Mouse (Mus musculus): ENCODE data around the gene Gpc6.

Gpc6 gene

GRCm38 (mm10) chr14:117611113-117611512, 686.0 kb downstream of the Gpc6 start:
- no peak for DNase-seq (ENCODE audit: low spot score)

DNA sequence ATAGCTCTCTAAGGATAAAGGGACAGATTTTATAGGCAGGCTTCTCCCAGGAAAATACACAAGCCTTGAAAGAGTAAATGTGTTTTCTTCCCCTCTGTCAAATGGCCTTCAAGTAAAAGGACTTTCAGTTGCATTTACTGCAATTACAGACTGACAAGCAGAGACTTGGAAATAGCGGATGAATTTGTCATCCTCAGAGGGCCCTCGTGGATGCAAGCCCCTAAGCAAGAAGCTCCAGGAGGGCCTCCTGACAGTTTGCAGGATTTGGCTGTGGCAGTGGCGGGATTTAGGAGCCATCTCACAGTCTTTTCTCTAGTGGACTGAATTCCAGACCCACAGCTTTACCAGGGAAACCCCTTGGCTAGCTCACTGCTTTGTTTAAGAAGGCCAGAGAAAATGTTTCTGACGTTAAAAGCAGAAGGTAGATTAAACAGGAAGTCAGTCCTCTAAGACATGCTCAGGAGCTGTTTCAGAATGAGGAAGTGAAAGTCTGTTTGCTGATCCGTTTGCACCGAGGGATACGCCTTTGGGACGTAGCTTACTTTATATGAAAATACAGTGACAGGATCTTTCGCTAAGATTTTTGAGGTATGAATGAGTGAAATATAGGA, 700.1 kb downstream of the Gpc6 start:
- no peak for DNase-seq (ENCODE audit: low spot score)

DNA sequence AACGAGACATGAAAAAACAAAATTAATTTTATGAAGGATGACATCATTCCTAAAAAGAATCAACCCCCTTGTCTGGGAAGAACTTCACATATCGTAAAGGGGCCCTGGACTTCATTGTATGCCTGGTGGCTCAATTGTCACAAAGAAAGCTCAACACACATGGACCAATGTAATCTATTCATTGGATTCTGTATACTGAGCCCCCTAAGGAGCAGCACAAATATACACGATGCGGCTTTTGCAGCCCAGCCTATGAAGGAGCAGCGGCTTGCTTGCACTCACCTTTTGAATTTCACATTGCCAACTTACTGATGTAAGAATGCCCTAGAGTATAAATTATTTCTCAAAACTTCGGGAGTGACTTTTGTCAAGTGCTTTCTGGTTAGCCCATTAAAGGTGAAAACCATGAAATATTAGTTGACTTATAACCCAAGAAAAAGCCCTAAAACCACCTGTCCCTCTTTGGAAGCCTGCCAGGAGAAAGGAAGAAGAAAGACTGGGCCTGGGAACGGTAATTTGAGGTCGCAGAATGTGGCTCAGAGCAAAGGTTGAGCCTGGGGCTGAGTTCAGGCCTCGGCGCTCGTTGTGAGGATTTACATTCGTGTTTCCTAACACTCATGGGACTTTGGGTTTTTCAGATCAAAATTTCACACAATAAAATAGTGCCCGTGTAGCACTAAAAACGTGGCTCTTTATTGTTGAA, 709.3 kb downstream of the Gpc6 start:
- DNase-seq (ENCODE audit: low spot score), result no peak

GRCm38 (mm10) chr14:117641853-117642252, 716.7 kb downstream of the Gpc6 start:
- DNase-seq (ENCODE audit: low spot score), result no peak

DNA sequence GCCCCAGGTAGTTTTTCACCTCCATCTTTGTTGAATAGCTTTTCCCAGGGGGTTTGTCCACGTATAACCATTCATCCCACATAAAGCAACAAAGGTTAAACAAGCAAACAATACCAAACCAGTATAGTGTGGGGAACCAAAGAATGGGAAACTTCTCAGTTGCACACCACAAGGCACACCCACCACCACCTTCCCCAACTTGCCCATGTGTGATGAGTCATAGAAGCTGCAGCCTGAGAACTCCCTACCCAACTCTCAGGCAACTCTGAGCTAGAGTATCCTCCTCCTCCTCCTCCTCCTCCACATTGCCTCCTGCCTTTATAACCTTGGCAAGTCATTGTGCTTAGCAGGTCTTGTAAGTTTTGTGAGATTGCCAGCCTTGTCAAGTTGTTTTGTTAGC, 718.0 kb downstream of the Gpc6 start:
- DNase-seq (ENCODE audit: low spot score), result no peak

DNA sequence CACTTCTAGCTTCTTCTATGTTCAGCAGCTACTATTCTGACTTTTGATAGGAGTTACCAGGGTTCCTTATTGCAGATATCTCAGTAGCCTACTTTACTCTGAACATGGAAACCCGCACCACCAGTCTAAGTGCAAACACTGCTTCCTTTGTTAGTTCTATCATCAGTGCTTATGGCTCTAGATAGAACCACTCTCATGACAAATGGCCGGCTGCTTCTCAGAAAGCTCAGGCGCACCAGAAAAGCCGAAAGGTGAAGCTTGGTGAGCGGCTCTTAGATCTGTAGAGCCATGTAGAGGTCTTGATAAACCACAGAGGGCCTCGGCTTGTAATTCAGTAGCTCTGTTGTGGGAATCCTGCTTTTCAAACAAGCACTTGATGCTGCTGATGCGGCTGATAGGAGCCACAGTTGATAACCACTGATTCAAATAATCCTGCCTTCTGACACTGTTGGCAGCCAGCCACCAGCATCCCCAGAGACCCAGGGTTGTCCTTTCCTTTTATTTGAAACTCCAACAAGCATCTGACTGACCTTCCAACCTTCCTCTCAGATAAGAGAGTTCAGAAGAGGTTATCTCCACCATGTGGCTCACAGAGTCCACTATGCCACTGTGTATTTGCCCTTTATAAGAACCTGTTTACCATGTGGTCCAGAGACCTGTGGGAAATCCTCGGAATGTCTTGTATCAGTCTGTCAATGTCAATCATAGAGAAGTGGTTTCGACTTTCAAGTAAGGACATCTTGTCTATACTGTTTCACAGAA, 723.3 kb downstream of the Gpc6 start:
- DNase-seq (ENCODE audit: low spot score), result peak; percentile 65

DNA sequence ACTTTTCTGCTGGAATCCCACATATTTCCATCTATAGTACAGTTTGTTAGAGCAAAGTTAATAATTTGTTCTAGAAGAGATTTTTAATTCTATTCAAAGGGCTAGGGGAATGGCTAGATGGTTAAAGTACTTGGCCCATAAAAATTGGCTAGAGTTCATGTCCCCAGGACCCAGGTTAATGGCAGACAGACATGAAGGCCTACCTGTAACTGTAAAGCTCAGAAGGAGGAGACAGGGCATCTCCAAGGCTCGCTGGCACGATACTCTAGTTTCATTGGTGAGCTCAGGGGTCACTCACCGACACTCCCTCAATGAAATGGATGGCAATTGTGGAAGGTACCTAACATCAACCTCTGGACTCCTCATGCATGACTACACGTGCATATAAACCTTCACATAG, 725.0 kb downstream of the Gpc6 start:
- no peak for DNase-seq (ENCODE audit: low spot score)

- DNase-seq (ENCODE audit: low spot score), result no peak
Observed at GRCm38 (mm10) chr14:117651271-117651670, 726.2 kb downstream of the Gpc6 start.

- DNase-seq (ENCODE audit: low spot score), result no peak
Observed at GRCm38 (mm10) chr14:117651938-117652337, 726.8 kb downstream of the Gpc6 start.

- DNase-seq (ENCODE audit: low spot score), result no peak
Observed at GRCm38 (mm10) chr14:117655382-117655781, 730.3 kb downstream of the Gpc6 start.

DNA sequence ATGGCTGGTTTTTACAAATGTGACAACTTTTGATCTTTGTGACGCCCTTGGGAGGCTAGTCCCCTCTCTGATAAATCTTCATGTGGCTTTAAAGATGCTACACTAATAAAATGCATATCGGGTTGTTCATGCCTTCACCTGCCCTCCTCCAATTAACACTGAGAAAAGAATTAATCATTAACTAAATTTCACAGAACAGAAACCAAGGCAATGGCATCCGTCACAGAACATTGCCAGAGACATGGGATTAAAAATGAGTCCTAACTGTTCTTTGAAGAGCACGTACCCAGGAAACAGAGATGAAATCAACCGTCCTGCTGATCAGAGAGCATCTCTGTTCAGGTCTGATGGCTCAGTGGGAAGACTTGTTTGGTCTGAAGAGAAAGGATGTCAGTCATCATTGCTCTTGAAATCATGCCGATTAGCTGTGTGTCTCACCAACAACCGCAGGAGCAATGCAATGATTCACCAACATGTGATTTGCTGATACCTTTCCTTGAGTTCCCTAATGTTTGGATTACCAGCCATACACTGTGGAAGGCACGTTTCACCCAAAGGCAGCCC, 734.2 kb downstream of the Gpc6 start:
- DNase-seq (ENCODE audit: low spot score), result no peak

GRCm38 (mm10) chr14:117662261-117662660, 737.1 kb downstream of the Gpc6 start:
- no peak for DNase-seq (ENCODE audit: low spot score)

DNA sequence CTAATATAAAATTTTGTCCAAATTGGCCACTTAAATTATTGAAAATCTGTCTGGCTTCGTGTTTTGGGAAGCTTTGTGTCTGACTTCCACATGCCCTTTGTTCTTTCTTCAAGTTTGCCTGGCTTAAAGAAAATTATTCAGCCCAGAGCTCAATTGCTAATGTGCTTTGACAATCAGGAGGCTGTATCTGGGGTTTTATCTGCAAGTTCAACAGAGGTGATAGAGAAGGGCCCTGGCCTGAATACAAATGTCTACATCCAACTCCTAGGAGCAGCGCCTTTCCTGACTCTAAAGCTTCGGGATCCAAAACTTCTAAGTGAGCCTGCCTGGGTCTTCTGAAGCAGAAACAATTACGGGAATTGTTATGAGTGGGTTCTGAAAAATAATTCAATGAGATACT, 739.7 kb downstream of the Gpc6 start:
- no peak for DNase-seq (ENCODE audit: low spot score)

GRCm38 (mm10) chr14:117666126-117666525, 741.0 kb downstream of the Gpc6 start:
- DNase-seq (ENCODE audit: low spot score), result no peak

DNA sequence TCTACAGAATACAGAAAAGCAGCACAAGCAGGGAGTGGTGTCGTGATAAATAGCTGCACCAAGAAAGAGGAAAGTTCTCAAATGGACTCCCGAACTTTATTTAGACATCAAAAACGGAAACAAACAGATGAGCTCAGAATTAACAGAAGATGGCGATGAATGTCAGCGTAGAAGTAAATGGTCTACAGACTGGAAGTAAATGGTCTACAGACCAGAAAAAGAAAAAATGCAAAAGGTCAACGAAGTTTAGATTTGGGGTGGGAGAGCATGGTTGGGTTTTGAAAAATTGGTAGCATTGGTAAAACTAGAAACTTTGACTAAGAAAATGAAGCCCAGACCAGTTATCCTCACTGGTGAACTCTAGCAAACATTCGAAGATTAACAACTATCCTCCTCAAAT, 748.4 kb downstream of the Gpc6 start:
- DNase-seq (ENCODE audit: low spot score), result no peak

GRCm38 (mm10) chr14:117674482-117674881, 749.4 kb downstream of the Gpc6 start:
- peak; percentile 7 for DNase-seq (ENCODE audit: low spot score)

- no peak for DNase-seq (ENCODE audit: low spot score)
Observed at GRCm38 (mm10) chr14:117679926-117680325, 754.8 kb downstream of the Gpc6 start.

DNA sequence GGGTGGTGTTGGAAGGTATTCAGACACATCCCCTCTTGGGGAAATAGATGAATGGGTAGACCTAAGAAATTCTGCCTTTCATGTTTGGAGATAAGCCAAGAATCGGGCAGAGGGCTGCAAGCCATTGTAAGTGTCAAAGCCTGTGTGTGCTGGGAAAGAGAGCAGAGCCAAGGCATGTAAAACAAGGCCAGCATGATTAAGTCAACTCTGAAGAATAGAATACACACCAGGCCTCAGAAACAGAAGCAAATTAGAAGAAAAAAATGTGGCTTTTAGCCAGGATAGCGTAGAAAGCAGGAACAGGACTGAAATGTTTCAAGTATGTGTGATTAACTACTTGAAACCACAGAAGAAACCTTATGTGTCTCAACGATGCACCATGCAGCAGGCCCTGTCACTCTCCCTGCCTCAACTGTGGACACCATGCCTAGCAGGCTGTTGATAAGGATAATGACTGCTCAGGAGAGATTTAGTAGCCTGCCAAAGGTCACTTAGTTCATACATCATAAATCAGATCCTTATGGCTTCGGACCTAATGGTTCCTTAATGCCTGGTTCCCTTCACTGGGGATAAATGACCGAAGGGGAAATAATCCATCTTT, 756.3 kb downstream of the Gpc6 start:
- DNase-seq (ENCODE audit: low spot score), result peak; percentile 49

DNA sequence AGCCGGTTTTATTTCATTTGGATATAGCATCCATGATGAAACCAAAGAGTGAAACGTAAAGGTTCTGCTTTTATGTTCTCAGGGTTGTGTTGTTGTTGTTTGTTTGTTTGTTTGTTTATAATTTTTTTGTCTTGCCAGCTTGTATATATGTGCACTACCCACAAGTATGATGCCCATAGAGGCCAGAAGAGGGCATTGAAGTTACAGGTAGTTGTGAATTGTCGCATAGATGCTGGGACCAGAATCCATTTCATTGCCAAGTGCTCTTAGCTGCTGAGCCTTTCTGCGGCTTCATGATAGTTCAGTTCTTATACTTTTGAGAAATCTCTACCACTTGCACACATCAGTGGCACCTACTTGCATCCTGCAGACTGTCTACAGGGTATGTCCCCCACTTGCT, 758.0 kb downstream of the Gpc6 start:
- no peak for DNase-seq (ENCODE audit: low spot score)

GRCm38 (mm10) chr14:117689848-117690247, 764.7 kb downstream of the Gpc6 start:
- no peak for DNase-seq (ENCODE audit: low spot score)

DNA sequence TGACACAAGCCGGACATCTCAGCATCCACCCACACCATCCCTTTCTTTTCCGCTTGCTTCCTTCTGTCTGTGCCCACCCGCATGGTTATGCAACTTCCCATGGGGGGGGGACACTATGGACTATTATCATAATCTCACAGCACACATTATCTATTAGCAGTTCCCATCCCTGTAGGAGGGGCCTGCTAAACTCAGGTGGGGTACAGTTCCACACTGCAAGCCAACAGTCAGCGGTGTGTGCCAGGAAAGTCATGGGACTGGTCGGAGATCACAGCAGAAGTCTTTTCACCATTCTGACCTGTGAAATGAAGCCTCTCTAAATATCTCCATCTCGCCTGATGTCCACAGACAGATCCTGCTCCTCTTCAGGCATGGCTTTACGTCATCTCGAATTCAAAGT, 770.5 kb downstream of the Gpc6 start:
- DNase-seq (ENCODE audit: low spot score), result no peak

DNA sequence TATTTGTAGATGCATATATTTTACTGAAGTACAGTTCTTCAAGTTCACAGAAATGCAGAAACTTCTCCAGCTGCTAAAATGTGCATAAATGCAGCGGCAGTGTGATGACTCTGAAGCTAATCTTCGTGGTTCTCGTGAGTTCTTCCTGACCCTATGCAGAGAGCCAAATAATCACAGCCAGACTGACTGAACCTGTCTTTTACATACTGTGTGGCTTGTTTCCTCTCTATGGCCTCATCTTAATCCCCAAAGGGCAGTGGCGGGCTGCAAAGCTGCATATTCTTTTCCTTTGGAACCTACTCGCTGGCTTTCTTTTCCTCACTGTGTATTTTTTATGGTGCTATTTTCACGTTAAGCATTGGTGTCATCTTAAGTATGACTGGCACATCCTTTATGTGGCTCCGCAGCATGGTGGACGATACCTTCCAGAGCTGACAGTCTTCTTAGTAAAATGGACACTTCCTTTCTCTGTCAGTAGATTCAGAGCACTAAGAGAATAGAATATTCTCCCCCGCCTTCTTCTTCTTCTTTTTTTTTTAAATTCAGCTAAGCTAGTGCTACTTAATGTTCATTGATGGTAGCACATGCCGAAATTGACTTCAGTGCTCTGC, 775.7 kb downstream of the Gpc6 start:
- DNase-seq (ENCODE audit: low spot score), result no peak
